Comparison of ENCODE assay signal across 20 mouse cellular contexts in genomic region chr5:34230599-34231485, GRCm38 (mm10). TPM values are rescaled to one million over a fixed set of nuclear protein-coding genes. Genes with fewer than 3 reads are reported as not detected.
DNase-seq lines count a peak whose midpoint lies in the region; ATAC-seq and TF ChIP-seq lines count a peak whose summit lies in the region.
"Had no signal": no experiment of that assay in that cellular context is flagged by ENCODE, and none has a peak within 500 bp of the region (broad histone marks: within the 10 kb centered on the region; RNA-seq: fewer than 3 reads in every experiment).

No protein-coding gene starts in this region.

- no peak for TF ChIP-seq CTCF in small intestine, adult 2 months (IDR thresholded peaks at IDR 0.05; ENCODE audit: extremely low read depth, insufficient read length, insufficient replicate concordance, low read depth, low read length)

- peaks cover 4% of the 10 kb centered on the region; the same call in 1 of the 2 replicates for H3K27me3 ChIP-seq in heart, embryonic 16.5 days (ENCODE audit: control insufficient read depth, insufficient read depth, low read length)
- H3K27me3 ChIP-seq in heart, embryonic 11.5 days (ENCODE audit: control insufficient read depth, insufficient read depth, low read length), result 0 out of 2 replicates have a peak, but pooled peaks cover 3% of the 10 kb centered on the region
- no peaks in the 10 kb centered on the region for H3K27me3 ChIP-seq in small intestine, adult 2 months (ENCODE audit: control insufficient read depth, insufficient read depth, low read length)
- H3K27me3 ChIP-seq: forebrain, embryonic 15.5 days; lung, embryonic 15.5 days; neural tube, embryonic 13.5 days had no signal

- ATAC-seq in heart, embryonic 16.5 days (replicated peaks; ENCODE audit: extremely low read depth, insufficient read depth, low FRiP score), result no peak
- no peak for ATAC-seq in heart, embryonic 11.5 days (replicated peaks; ENCODE audit: insufficient number of reproducible peaks, low FRiP score, low TSS enrichment)
- peak; percentile 48 for ATAC-seq in CD4-positive, CD25-positive, alpha-beta regulatory T cell, adult 4 months
- ATAC-seq: forebrain, embryonic 15.5 days had no signal

- H3K4me1 ChIP-seq in heart, embryonic 16.5 days (ENCODE audit: control insufficient read depth, insufficient read depth, low read length), result peaks cover 7% of the 10 kb centered on the region
- peaks cover 9% of the 10 kb centered on the region for H3K4me1 ChIP-seq in heart, embryonic 11.5 days (ENCODE audit: control insufficient read depth, insufficient read depth, low read length)
- H3K4me1 ChIP-seq in small intestine, adult 2 months (ENCODE audit: control insufficient read depth, insufficient read depth, insufficient read length, low read length), result peaks cover 11% of the 10 kb centered on the region; the same call in 1 of the 2 replicates
- H3K4me1 ChIP-seq: lung, embryonic 15.5 days; neural tube, embryonic 13.5 days had no signal

- H3K9me3 ChIP-seq in heart, embryonic 16.5 days (replicated peaks; ENCODE audit: control insufficient read depth, low read length), result no peaks in the 10 kb centered on the region
- no peaks in the 10 kb centered on the region for H3K9me3 ChIP-seq in heart, embryonic 11.5 days (replicated peaks; ENCODE audit: control insufficient read depth, low read length)
- H3K9me3 ChIP-seq: embryonic facial prominence, embryonic 10.5 days; forebrain, embryonic 15.5 days; lung, embryonic 15.5 days; neural tube, embryonic 13.5 days had no signal

- no peaks in the 10 kb centered on the region for H3K36me3 ChIP-seq in heart, embryonic 16.5 days (ENCODE audit: control insufficient read depth, insufficient read depth)
- H3K36me3 ChIP-seq in heart, embryonic 11.5 days (ENCODE audit: control insufficient read depth, insufficient read depth, low read length), result no peaks in the 10 kb centered on the region
- no peaks in the 10 kb centered on the region for H3K36me3 ChIP-seq in small intestine, adult 2 months (ENCODE audit: control insufficient read depth, insufficient read depth, low read length)
- H3K36me3 ChIP-seq: embryonic facial prominence, embryonic 10.5 days; forebrain, embryonic 15.5 days; lung, embryonic 15.5 days had no signal

- H3K9ac ChIP-seq in heart, embryonic 16.5 days (ENCODE audit: low read length), result no peak overlapping the region
- H3K9ac ChIP-seq in heart, embryonic 11.5 days (ENCODE audit: low read depth, low read length), result no peak overlapping the region
- H3K9ac ChIP-seq: forebrain, embryonic 15.5 days; lung, embryonic 15.5 days; neural tube, embryonic 13.5 days had no signal

- peak overlapping the region; percentile 5; the same call in 1 of the 2 replicates for H3K4me2 ChIP-seq in heart, embryonic 16.5 days (ENCODE audit: low read depth, low read length)
- no peak overlapping the region for H3K4me2 ChIP-seq in heart, embryonic 11.5 days
- H3K4me2 ChIP-seq: forebrain, embryonic 15.5 days; lung, embryonic 15.5 days; neural tube, embryonic 13.5 days had no signal

- no peak overlapping the region for H3K4me3 ChIP-seq in heart, embryonic 16.5 days (ENCODE audit: low read length)
- H3K4me3 ChIP-seq in heart, embryonic 11.5 days (ENCODE audit: low read depth, low read length), result no peak overlapping the region
- no peak overlapping the region for H3K4me3 ChIP-seq in small intestine, adult 2 months (ENCODE audit: low read depth, low read length)
- H3K4me3 ChIP-seq: embryonic facial prominence, embryonic 10.5 days; erythroblast, embryonic 14.5 days; forebrain, embryonic 15.5 days; heart, adult 2 months; lung, embryonic 15.5 days; neural tube, embryonic 13.5 days had no signal

- peak overlapping the region; percentile 30; the same call in 1 of the 2 replicates for H3K27ac ChIP-seq in heart, embryonic 16.5 days (ENCODE audit: low read length)
- no peak overlapping the region for H3K27ac ChIP-seq in heart, embryonic 11.5 days (ENCODE audit: low read depth, low read length)
- H3K27ac ChIP-seq in small intestine, adult 2 months (ENCODE audit: insufficient read depth, low read depth, low read length), result peak overlapping the region; percentile 78
- H3K27ac ChIP-seq: embryonic facial prominence, embryonic 10.5 days; forebrain, embryonic 15.5 days; heart, adult 2 months; kidney, postnatal 0 days; lung, embryonic 15.5 days; neural tube, embryonic 13.5 days had no signal

- no peak for TF ChIP-seq POLR2A in small intestine, adult 2 months (IDR thresholded peaks at IDR 0.05; ENCODE audit: low read depth, low read length)

- WGBS in heart, embryonic 16.5 days, result 63% methylated on average over 9 of the region's 9 CpGs
- WGBS in heart, embryonic 11.5 days (ENCODE audit: insufficient replicate concordance), result 61% methylated on average over 9 of the region's 9 CpGs
- WGBS in small intestine, adult 2 months, result 63% methylated on average over 9 of the region's 9 CpGs

- peak; percentile 53 for DNase-seq in brain, adult 2 months (ENCODE audit: low read depth, low spot score)
- DNase-seq in layer of hippocampus, adult 11-12 months (ENCODE audit: low spot score), result no peak
- DNase-seq in ovary, postnatal 10 days (ENCODE audit: low spot score), result no peak
- DNase-seq in kidney, adult 8-10 months, result no peak
- DNase-seq: heart, adult 2 months; heart, postnatal 4 days; layer of hippocampus, adult 9-11 months; spleen, adult 18-20 months had no signal

RNA-seq across cellular contexts. Expression of gene Mxd4, which starts 43.3 kb away (rescaled TPM):
- polyA plus RNA-seq in heart, embryonic 16.5 days (2015; fragmentation: Nextera tagmentation; extraction: Ambion mirVana), result 26.6 and 32.2 TPM in 2 replicates
- polyA plus RNA-seq in heart, embryonic 11.5 days (2014; fragmentation: Nextera tagmentation; extraction: Ambion mirVana), result 23.3 and 26.7 TPM in 2 replicates
- 100 to 1,000 TPM; 128 to 166 TPM for polyA plus RNA-seq in CD4-positive, CD25-positive, alpha-beta regulatory T cell, adult 4 months (2017; shearing (Covaris generic))
- polyA plus RNA-seq in small intestine, adult 2 months (2012; rRNA removed), result 82.5 and 154 TPM in 2 replicates

RNA-seq across cellular contexts. Expression of gene Zfyve28, which starts 57.4 kb away (rescaled TPM):
- 0.49 and 0.72 TPM in 2 replicates for polyA plus RNA-seq in heart, embryonic 16.5 days (2015; fragmentation: Nextera tagmentation; extraction: Ambion mirVana)
- polyA plus RNA-seq in heart, embryonic 11.5 days (2014; fragmentation: Nextera tagmentation; extraction: Ambion mirVana), result 0.29 and 0.46 TPM in 2 replicates
- polyA plus RNA-seq in CD4-positive, CD25-positive, alpha-beta regulatory T cell, adult 4 months (2017; shearing (Covaris generic)), result 1 to 10 TPM; 4.4 to 4.5 TPM
- 1.5 and 1.7 TPM in 2 replicates for polyA plus RNA-seq in small intestine, adult 2 months (2012; rRNA removed)
- polyA plus RNA-seq: erythroblast, embryonic 14.5 days had no signal

RNA-seq across cellular contexts. Expression of gene Cfap99, which starts 57.6 kb away (rescaled TPM):
- polyA plus RNA-seq in heart, embryonic 16.5 days (2015; fragmentation: Nextera tagmentation; extraction: Ambion mirVana), result 0.08 TPM in 1 of 2 replicates, not detected in the other
- polyA plus RNA-seq in heart, embryonic 11.5 days (2014; fragmentation: Nextera tagmentation; extraction: Ambion mirVana), result 0.07 and 0.10 TPM in 2 replicates
- not detected for polyA plus RNA-seq in CD4-positive, CD25-positive, alpha-beta regulatory T cell, adult 4 months (2017; shearing (Covaris generic))
- 0.04 TPM in 1 of 2 replicates, not detected in the other for polyA plus RNA-seq in small intestine, adult 2 months (2012; rRNA removed)
- polyA plus RNA-seq: embryonic facial prominence, embryonic 10.5 days; erythroblast, embryonic 14.5 days; forebrain, embryonic 15.5 days; heart, adult 2 months; intestine, embryonic 14.5 days; kidney, postnatal 0 days; liver, adult 2 months; neural tube, embryonic 13.5 days had no signal
